Mouse (Mus musculus): Measurements from ENCODE around the gene Ackr3. TPM values are rescaled to one million over a fixed set of nuclear protein-coding genes. Genes with fewer than 3 reads are reported as not detected.

Ackr3 gene
- polyA plus RNA-seq (2016; fragmentation: Nextera tagmentation; extraction: Ambion mirVana): 19.2 and 22.3 TPM in 2 replicates

DNA sequence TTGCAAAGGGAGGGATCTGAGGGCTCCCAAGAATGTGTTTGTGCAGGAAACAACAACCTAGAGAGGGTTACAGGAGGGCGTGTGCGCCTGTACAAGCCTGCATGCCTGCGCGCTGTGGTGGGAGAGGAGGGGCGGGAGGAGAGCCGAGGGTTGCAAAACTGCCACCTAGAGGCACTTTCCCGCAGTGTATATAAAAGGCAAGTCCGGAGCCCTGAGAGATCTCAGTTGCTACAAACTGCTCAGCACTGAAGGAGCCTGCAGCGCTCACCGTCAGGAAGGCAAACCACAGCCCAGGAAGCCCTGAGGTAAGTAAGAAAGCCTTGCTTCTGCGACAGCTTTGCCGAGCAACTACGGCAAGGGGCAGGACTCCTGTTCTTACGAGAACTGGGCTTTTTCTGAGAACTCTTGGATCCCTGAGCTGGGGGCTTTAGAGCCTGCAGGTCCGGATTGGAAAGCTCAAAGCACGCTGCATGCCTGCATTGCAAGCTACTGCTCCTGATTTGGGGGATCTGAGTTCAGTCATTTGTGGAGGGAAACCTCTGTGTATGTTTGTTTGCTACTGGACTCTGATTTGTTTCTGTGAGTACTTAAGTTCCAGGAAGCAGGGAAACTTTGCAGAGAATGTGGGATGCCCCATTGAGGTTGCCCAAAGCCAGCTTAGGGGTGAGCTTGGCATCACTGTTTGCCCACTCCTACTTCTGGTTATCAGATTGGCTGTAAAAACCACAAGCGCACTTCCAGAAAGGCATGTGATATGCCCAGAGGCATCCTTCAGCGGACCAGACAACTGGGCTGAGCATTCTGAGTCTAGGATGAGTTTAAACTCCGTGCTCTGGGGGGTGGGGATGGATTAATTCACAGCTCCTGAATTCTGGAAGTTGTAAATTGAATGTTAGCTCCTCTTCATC, at the start of gene Ackr3:
TSS of gene Ackr3 (plus strand) at position 198 of the 908 bp plus-strand sequence.
- 2% methylated on average over 19 of the region's 19 CpGs for WGBS

DNA sequence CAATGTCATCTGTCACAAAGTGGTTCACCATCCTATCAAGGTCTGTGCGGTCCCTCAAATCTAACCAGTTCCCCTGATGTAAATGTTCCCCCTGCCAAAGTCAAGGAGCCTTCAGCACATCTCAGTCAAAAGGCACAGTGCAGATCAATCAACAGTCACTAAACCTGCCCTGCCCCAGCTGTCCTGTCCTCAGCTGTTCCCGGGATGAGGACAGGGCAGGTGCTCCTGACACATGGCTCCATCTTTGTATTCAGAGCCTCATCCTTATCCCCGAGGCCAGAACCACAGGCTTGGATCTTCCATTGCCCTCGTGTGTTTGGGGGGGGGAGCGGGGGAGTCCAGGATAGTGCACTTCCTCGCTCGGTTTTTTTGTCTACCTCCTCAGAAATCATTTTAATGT, 47.2 kb upstream of the Ackr3 start:
- peaks cover 7% of the 10 kb centered on the region; the same call in 1 of the 2 replicates for H3K27me3 ChIP-seq (ENCODE audit: insufficient read depth, poor library complexity, severe bottlenecking)
- no peak overlapping the region for H3K27ac ChIP-seq
- no peaks in the 10 kb centered on the region for H3K36me3 ChIP-seq
- H3K4me1 ChIP-seq (replicated peaks): peaks cover 28% of the 10 kb centered on the region
- 80% methylated on average over 7 of the region's 7 CpGs for WGBS
- no peaks in the 10 kb centered on the region for H3K9me3 ChIP-seq
- no peak overlapping the region for H3K4me3 ChIP-seq
- DNase-seq (ENCODE audit: low spot score): no peak

More for the DNA sequence above, at the start of gene Ackr3:
- peaks cover 26% of the 10 kb centered on the region for H3K27me3 ChIP-seq (ENCODE audit: insufficient read depth, poor library complexity, severe bottlenecking)
- DNase-seq (ENCODE audit: low spot score): peak; percentile 88
- H3K9me3 ChIP-seq: no peaks in the 10 kb centered on the region
- peak within 1 kb of the TSS; percentile 87 for H3K27ac ChIP-seq
- H3K4me1 ChIP-seq (replicated peaks): peaks cover 77% of the 10 kb centered on the region
- peaks cover 1% of the 10 kb centered on the region; the same call in 1 of the 2 replicates for H3K36me3 ChIP-seq
- peak within 1 kb of the TSS; percentile 61 for H3K4me3 ChIP-seq

DNA sequence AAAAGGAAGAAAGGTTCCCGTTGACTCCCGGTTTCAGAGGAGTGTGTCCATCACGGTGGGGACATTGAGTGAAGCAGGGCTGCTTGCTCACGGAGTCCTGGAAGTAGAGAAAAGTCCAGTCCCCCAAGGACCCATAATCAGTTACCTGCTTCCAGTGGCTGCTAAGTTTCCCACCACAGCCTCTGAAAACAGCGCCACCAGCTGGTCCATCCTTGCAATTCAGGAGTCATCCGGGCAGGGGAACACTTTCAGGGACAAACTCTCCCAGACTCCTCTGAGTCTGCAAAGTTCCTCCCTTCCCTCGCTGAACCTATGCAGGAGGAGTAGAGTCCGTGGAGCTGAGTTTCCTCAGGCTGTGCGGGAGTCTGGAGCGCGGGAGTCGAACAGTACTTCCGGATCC, 43.9 kb upstream of the Ackr3 start:
- DNase-seq (ENCODE audit: low spot score): no peak
- H3K27ac ChIP-seq: peak overlapping the region; percentile 42; the same call in 1 of the 2 replicates
- peaks cover 24% of the 10 kb centered on the region for H3K4me1 ChIP-seq (replicated peaks)
- no peak overlapping the region for H3K4me3 ChIP-seq
- no peaks in the 10 kb centered on the region for H3K36me3 ChIP-seq
- H3K9me3 ChIP-seq: no peaks in the 10 kb centered on the region
- 45% methylated on average over 13 of the region's 13 CpGs for WGBS
- peaks cover 7% of the 10 kb centered on the region; the same call in 1 of the 2 replicates for H3K27me3 ChIP-seq (ENCODE audit: insufficient read depth, poor library complexity, severe bottlenecking)

DNA sequence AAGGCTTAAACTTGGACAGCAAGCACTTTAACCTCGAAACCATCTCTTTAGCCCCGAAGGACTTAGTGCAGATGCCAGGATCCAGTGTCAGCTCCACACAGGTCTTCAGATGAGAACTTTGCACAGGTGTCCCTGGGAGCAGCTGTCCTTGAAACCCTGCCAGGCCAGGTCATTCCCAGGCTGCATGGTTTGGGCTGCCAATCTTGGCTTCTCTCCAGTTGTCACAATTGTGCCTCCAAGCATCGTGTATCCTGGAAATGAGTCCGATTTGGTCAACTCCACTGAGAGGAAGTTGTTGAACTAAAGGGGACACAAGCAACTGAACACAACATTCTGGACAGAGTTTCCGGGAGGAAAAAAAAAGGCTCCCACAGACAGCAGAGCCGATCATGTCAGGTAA, 42.2 kb upstream of the Ackr3 start:
- no peak overlapping the region for H3K27ac ChIP-seq
- WGBS: 87% methylated on average over 6 of the region's 6 CpGs
- DNase-seq (ENCODE audit: low spot score): no peak

DNA sequence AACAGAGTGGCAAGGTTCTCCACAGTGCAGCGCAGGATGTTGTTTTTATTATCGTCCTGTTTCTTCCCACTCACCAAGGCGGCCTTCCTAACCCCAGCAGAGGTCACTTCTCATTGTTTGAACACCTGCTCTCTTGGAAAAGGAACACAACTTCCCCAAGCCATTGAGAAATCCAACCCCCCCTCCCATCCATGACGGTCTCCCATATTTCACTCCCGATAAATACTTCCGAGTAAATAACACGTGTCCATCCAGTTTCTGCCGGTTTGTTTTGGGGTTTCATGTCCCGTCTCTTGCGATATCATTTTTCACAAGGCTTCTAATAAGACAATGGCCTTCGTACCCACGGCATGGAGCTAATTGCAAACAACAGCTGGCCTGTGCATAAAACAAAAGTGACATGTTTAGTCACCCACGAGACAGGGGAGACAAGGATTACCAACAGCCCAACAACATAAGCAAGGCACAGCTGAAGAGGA, 41.4 kb upstream of the Ackr3 start:
- H3K36me3 ChIP-seq: no peaks in the 10 kb centered on the region
- H3K27ac ChIP-seq: peak overlapping the region; percentile 66
- H3K9me3 ChIP-seq: no peaks in the 10 kb centered on the region
- 63% methylated on average over 13 of the region's 13 CpGs for WGBS
- peaks cover 24% of the 10 kb centered on the region for H3K4me1 ChIP-seq (replicated peaks)
- no peaks in the 10 kb centered on the region for H3K27me3 ChIP-seq (ENCODE audit: insufficient read depth, poor library complexity, severe bottlenecking)
- DNase-seq (ENCODE audit: low spot score): no peak
- no peak overlapping the region for H3K4me3 ChIP-seq

More for the DNA sequence above, 42.2 kb upstream of the Ackr3 start:
- Histone ChIP-seq H3K27me3 (ENCODE audit: insufficient read depth, poor library complexity, severe bottlenecking) (no peaks in the 10 kb centered on the region), H3K36me3 (no peaks in the 10 kb centered on the region), H3K9me3 (no peaks in the 10 kb centered on the region), H3K4me1 (replicated peaks) (peaks cover 24% of the 10 kb centered on the region), H3K4me3 (no peak overlapping the region)

DNA sequence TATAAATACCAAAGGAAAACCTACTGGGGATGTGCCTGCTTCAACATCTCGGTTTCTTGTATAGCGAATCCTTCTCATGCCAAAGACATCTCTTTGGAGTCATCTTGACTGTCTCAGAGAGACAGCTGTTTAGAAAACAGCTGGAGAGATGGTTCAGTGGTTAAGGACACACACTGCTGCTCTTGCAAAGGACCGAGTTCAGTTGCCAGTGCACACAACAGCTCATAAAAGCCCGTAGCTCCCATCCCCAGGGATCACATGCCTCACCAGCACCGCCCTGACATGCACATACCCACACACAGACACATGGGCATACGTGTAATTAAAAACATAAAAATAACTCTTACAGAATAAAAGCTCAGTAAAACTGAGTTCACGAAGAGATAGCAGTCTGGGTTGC, 40.6 kb upstream of the Ackr3 start:
- Histone ChIP-seq H3K4me3 (no peak overlapping the region), H3K27ac (peak overlapping the region; percentile 66), H3K4me1 (replicated peaks) (peaks cover 24% of the 10 kb centered on the region), H3K9me3 (no peaks in the 10 kb centered on the region), H3K36me3 (no peaks in the 10 kb centered on the region), H3K27me3 (ENCODE audit: insufficient read depth, poor library complexity, severe bottlenecking) (no peaks in the 10 kb centered on the region)
- whole genome bisulfite sequencing: 84% methylated on average over 7 of the region's 7 CpGs
- no peak for DNase-seq (ENCODE audit: low spot score)

DNA sequence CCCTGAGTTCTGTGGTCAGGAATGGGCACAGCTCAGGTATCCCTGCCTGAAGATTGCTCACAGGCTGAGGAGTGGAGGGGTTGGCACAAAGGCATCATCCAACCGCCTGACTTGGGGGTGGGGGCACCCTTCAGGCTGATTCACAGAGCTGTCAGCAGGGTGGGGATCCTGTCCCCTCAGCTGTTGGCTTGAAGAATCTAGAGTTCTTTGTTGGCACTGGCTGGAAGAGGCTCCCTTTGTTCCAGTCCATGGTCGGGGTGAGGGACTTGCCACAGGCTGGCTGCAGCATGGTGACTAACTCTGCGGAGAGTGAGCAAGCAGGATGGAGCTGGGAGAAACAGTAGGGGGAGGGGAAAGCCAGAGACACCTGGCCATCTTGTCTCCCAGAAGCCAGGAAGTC, 39.5 kb upstream of the Ackr3 start:
- H3K27me3 ChIP-seq (ENCODE audit: insufficient read depth, poor library complexity, severe bottlenecking): no peaks in the 10 kb centered on the region
- peak overlapping the region; percentile 78 for H3K27ac ChIP-seq
- peaks cover 24% of the 10 kb centered on the region for H3K4me1 ChIP-seq (replicated peaks)
- no peaks in the 10 kb centered on the region for H3K9me3 ChIP-seq
- H3K4me3 ChIP-seq: no peak overlapping the region
- 43% methylated on average over 3 of the region's 3 CpGs for WGBS
- no peak for DNase-seq (ENCODE audit: low spot score)
- no peaks in the 10 kb centered on the region for H3K36me3 ChIP-seq

DNA sequence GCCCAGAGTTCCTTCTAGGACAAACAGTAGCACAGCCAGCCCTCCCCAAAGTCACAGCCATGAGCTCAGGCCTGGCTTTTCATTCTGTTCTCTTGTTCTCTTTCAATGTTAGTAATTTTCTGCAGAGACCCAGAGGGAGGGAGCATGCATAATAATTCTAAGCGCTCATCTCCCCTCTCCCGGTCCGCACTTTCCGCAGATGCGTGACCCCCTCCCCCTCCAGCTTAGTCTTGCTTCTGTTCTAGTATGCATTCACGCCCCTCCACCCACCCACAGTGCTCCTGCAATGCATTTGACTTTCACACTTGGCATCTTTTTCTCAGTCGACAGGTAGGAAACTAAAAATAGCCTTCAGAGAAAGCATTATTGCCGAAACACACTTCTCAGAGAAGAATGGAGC, 29.4 kb upstream of the Ackr3 start:
- H3K9me3 ChIP-seq: no peaks in the 10 kb centered on the region
- H3K4me3 ChIP-seq: no peak overlapping the region
- H3K27ac ChIP-seq: no peak overlapping the region
- H3K27me3 ChIP-seq (ENCODE audit: insufficient read depth, poor library complexity, severe bottlenecking): no peaks in the 10 kb centered on the region
- DNase-seq (ENCODE audit: low spot score): no peak
- no peaks in the 10 kb centered on the region for H3K36me3 ChIP-seq
- peaks cover 14% of the 10 kb centered on the region for H3K4me1 ChIP-seq (replicated peaks)
- 51% methylated on average over 8 of the region's 8 CpGs for WGBS

DNA sequence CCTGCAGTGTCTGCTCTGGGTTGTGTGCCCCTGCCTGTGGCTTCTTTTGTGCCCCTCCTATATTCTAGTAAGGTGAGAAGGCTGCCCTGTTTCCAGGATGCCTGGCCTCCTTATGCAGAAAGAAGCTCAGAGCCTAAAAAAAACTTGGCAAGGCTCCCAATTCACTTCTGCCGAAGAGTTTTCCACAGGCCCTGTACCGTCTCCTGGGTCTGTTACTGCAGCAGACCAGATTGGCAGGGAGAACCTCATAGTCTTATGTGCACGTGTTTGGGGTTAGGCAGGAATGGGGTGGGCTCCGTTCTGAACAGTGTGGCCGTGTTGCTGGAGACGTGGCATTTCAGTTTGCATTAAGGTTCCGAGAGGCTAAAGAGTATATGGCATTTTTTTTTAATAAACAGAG, 27.6 kb upstream of the Ackr3 start:
- Histone ChIP-seq H3K36me3 (no peaks in the 10 kb centered on the region), H3K4me3 (no peak overlapping the region), H3K4me1 (replicated peaks) (peaks cover 14% of the 10 kb centered on the region), H3K9me3 (no peaks in the 10 kb centered on the region), H3K27ac (0 out of 2 replicates have a peak overlapping the region, but pooled peaks have one; percentile 24), H3K27me3 (ENCODE audit: insufficient read depth, poor library complexity, severe bottlenecking) (no peaks in the 10 kb centered on the region)
- DNase-seq (ENCODE audit: low spot score): no peak
- 85% methylated on average over 7 of the region's 7 CpGs for WGBS

DNA sequence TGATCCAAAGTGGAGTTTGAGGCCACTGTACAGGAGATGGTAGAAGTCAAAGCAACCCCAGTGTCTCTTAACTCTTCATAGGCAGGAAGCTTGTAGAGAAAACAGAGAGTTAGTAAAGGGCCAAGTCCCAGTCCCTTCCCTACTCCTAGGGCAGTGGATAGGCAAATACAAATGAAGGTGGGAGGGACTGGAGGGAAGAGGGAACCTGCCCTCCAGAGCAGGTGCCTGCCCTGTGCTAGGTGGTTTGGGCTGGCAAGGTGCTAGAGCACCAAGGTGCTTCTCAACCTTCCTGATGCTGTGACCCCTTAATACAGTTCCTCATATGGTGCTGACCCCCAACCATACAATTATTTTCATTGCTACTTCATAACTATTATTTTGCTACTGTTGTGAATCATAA, 26.2 kb upstream of the Ackr3 start:
- no peaks in the 10 kb centered on the region for H3K9me3 ChIP-seq
- H3K4me3 ChIP-seq: no peak overlapping the region
- no peaks in the 10 kb centered on the region for H3K36me3 ChIP-seq
- H3K27ac ChIP-seq: no peak overlapping the region
- no peak for DNase-seq (ENCODE audit: low spot score)
- H3K27me3 ChIP-seq (ENCODE audit: insufficient read depth, poor library complexity, severe bottlenecking): no peaks in the 10 kb centered on the region
- H3K4me1 ChIP-seq (replicated peaks): peaks cover 21% of the 10 kb centered on the region

DNA sequence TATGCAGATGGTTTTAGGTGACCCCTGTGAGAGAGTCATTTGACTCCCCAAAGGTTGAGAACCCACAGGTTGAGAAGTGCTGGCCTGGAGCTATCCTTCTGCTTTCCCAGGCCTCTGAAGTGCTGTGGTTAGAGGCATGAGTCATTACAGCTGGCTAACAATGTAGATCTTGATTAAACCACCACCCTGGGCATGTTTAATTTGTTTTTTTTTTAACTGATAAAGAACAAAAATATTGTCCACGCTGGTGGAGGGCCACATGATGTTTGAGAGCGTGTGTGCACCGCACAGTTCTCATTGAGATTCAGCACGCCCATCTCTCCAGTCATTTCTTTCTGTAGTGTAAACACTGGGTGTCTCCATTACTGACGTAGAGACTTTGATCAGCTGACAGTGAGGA, 25.8 kb upstream of the Ackr3 start:
- Histone ChIP-seq H3K9me3 (no peaks in the 10 kb centered on the region), H3K27ac (no peak overlapping the region), H3K36me3 (no peaks in the 10 kb centered on the region), H3K27me3 (ENCODE audit: insufficient read depth, poor library complexity, severe bottlenecking) (no peaks in the 10 kb centered on the region), H3K4me1 (replicated peaks) (peaks cover 21% of the 10 kb centered on the region), H3K4me3 (no peak overlapping the region)
- no peak for DNase-seq (ENCODE audit: low spot score)
- WGBS: 76% methylated on average over 5 of the region's 5 CpGs

DNA sequence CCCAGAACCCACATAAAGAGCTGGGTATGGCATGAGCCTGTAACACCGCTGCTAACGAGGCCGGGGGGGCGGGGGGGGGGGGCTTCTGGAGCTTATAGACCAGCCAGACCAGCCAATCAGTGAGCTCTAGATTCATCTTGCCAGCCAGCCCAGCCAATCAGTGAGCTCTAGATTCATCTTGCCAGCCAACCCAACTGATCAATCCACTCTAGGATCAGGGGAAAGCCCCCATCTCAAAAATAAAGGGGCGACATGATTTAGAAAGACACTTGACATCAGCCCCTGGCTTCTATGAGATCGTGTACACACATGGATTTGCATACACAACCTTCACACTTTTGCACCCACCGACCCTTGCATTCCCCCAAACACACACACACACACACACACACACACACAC, 23.3 kb upstream of the Ackr3 start:
- Histone ChIP-seq H3K27ac (no peak overlapping the region), H3K27me3 (ENCODE audit: insufficient read depth, poor library complexity, severe bottlenecking) (no peaks in the 10 kb centered on the region), H3K4me3 (no peak overlapping the region), H3K36me3 (no peaks in the 10 kb centered on the region), H3K4me1 (replicated peaks) (peaks cover 17% of the 10 kb centered on the region), H3K9me3 (0 out of 2 replicates have a peak, but pooled peaks cover 2% of the 10 kb centered on the region)
- 81% methylated on average over 7 of the region's 7 CpGs for WGBS
- DNase-seq (ENCODE audit: low spot score): no peak

DNA sequence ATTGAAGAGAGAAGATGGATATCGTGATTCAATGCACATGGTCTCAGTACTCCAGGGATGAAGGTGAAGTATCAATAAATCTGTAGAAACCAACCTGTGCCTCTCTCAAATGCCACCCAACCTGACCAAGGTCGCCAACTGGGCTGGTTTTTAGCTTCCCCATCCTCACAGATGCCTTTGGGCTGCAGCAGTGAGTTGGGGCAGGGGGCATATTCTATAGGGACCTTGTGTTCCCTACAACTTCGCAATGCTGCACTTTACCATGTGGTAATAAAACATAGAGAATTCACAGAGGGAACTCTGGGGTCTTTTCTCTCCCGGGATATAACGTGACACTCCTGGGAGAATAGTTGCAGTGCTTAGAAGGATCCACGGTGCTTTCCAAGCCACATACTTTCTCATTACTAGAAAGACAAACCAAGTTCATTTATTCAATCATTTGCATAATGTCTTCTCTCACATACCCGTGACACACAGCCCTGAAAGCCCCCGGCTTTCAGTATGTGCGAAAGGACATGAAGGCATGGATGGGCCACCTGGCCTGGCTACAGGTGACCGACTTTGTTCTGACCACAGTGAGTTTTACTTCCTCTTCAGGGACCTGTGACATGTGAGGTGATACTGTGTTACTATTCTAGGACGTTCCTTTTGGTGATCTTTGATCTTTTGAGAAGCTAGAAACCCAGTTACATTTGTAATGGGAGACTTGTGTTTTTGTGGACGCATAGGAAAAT, 22.6 kb upstream of the Ackr3 start:
- DNase-seq (ENCODE audit: low spot score): no peak
- Histone ChIP-seq H3K9me3 (peaks cover 9% of the 10 kb centered on the region), H3K27me3 (ENCODE audit: insufficient read depth, poor library complexity, severe bottlenecking) (no peaks in the 10 kb centered on the region), H3K36me3 (no peaks in the 10 kb centered on the region), H3K27ac (no peak overlapping the region), H3K4me3 (no peak overlapping the region), H3K4me1 (replicated peaks) (peaks cover 17% of the 10 kb centered on the region)
- WGBS: 85% methylated on average over 12 of the region's 12 CpGs

All from hindbrain, embryonic 10.5 days (tissue).